Mouse (Mus musculus) kidney, adult 18-20 months (tissue): ENCODE data around the gene Siglecg.
"Not testable (repeated sequence)": the region's sequence is repeated elsewhere in the genome, so short reads cannot be mapped to it uniquely, and the experiment has no call there.

ENCODE experiments used
- DNase-seq: peaks from one replicate; pipeline ENCODE4 v3.0.0; 2021

The Siglecg gene

GRCm38 (mm10) chr7:43408131-43408553, at the start of gene Siglecg:
Siglecg (plus strand) TSS chr7:43408204.
- DNase-seq, result no peak

- no peak for DNase-seq
Observed at GRCm38 (mm10) chr7:43358556-43358955, 49.4 kb upstream of the Siglecg start.

- DNase-seq, result no peak
Observed at GRCm38 (mm10) chr7:43361442-43361841, 46.6 kb upstream of the Siglecg start.

- DNase-seq, result no peak
Observed at GRCm38 (mm10) chr7:43362021-43362420, 46.0 kb upstream of the Siglecg start.

GRCm38 (mm10) chr7:43378226-43378625, 29.8 kb upstream of the Siglecg start:
- DNase-seq, result peak; percentile 36

- no peak for DNase-seq
Observed at GRCm38 (mm10) chr7:43392349-43393121, 15.5 kb upstream of the Siglecg start.

- DNase-seq, result no peak
Observed at GRCm38 (mm10) chr7:43399501-43399900, 8.5 kb upstream of the Siglecg start.

GRCm38 (mm10) chr7:43402718-43403117, 5.3 kb upstream of the Siglecg start:
- DNase-seq, result no peak

GRCm38 (mm10) chr7:43407573-43407972, 431 bp upstream of the Siglecg start:
- no peak for DNase-seq

GRCm38 (mm10) chr7:43409084-43409483, 1.1 kb downstream of the Siglecg start:
- DNase-seq, result no peak

- DNase-seq, result not testable (repeated sequence)
Observed at GRCm38 (mm10) chr7:43411724-43412123, 3.7 kb downstream of the Siglecg start.

GRCm38 (mm10) chr7:43417298-43417697, 9.3 kb downstream of the Siglecg start:
- no peak for DNase-seq

GRCm38 (mm10) chr7:43422995-43423617, 15.1 kb downstream of the Siglecg start:
- peak; percentile 91 for DNase-seq

- DNase-seq, result no peak
Observed at GRCm38 (mm10) chr7:43423991-43424625, 16.1 kb downstream of the Siglecg start.

- DNase-seq, result no peak
Observed at GRCm38 (mm10) chr7:43427406-43427805, 19.4 kb downstream of the Siglecg start, which contains the start of gene Lim2. Lim2 (plus strand) TSS chr7:43427670.

GRCm38 (mm10) chr7:43429500-43429899, 21.5 kb downstream of the Siglecg start:
- DNase-seq, result no peak

- no peak for DNase-seq
Observed at GRCm38 (mm10) chr7:43432891-43433290, 24.9 kb downstream of the Siglecg start.

- no peak for DNase-seq
Observed at GRCm38 (mm10) chr7:43434676-43435075, 26.7 kb downstream of the Siglecg start.

- DNase-seq, result no peak
Observed at GRCm38 (mm10) chr7:43436341-43437255, 28.6 kb downstream of the Siglecg start, which contains the start of gene Nkg7. Nkg7 (plus strand) TSS chr7:43437073.

GRCm38 (mm10) chr7:43438611-43439010, 30.6 kb downstream of the Siglecg start:
- no peak for DNase-seq

GRCm38 (mm10) chr7:43440482-43440881, 32.5 kb downstream of the Siglecg start, which contains the start of gene Cldnd2:
Cldnd2 (plus strand) TSS chr7:43440782.
- no peak for DNase-seq

GRCm38 (mm10) chr7:43441071-43441470, 33.1 kb downstream of the Siglecg start:
- DNase-seq, result peak; percentile 41
